Mouse (Mus musculus) midbrain, embryonic 11.5 days (tissue): ENCODE measurements at regions not wholly inside any gene's neighbourhood (a gene's known extent, or its start where the extent isn't known, plus 50 kb on each side); places are given as distances from the start of the nearest gene placed in this dataset.

Experiments
- ATAC-seq: fragments of 200-750 bp; cut with Nextera tagmentation; 2 replicates; pipeline ENCODE4 v1.8.0; 2017; ENCODE audit warnings: moderate TSS enrichment, moderate library complexity; ENCODE audit not compliant: low FRiP score
- DNase-seq: peaks from one replicate; pipeline ENCODE4 v3.0.0; 2015; ENCODE audit warnings: low spot score; ENCODE audit errors: missing footprints
- H3K27ac ChIP-seq: fragments of 300-500 bp; sonication (generic); 2 replicates; pipeline ENCODE4 v1.5.1; 2014; ENCODE audit warnings: low read depth, low read length
- H3K27me3 ChIP-seq: fragments of 300-500 bp; sonication (generic); 2 replicates; pipeline ENCODE4 v1.6.1; 2014; ENCODE audit warnings: mild to moderate bottlenecking, low read length, moderate library complexity, mixed read lengths; ENCODE audit not compliant: control insufficient read depth, insufficient read depth
- H3K36me3 ChIP-seq: fragments of 300-500 bp; sonication (generic); 2 replicates; pipeline ENCODE4 v1.6.1; 2014; ENCODE audit warnings: mild to moderate bottlenecking, low read length, moderate library complexity, mixed read lengths; ENCODE audit not compliant: control insufficient read depth, insufficient read depth
- H3K4me1 ChIP-seq: fragments of 300-500 bp; sonication (generic); 2 replicates; pipeline ENCODE4 v1.6.1; 2014; ENCODE audit warnings: low read length; ENCODE audit not compliant: control insufficient read depth, insufficient read depth
- H3K4me2 ChIP-seq: fragments of 300-500 bp; sonication (generic); 2 replicates; pipeline ENCODE4 v1.6.1; 2014; ENCODE audit warnings: mild to moderate bottlenecking, moderate library complexity
- H3K4me3 ChIP-seq: fragments of 300-500 bp; sonication (generic); 2 replicates; pipeline ENCODE4 v1.5.1; 2014; ENCODE audit warnings: low read depth, low read length
- H3K9ac ChIP-seq: fragments of 300-500 bp; sonication (generic); 2 replicates; pipeline ENCODE4 v1.6.1; 2014; ENCODE audit warnings: low read length
- H3K9me3 ChIP-seq: fragments of 300-500 bp; sonication (generic); 2 replicates; pipeline ENCODE4 v1.6.1; 2016; ENCODE audit warnings: low read length; ENCODE audit not compliant: control insufficient read depth
- WGBS: fragments of 180-500 bp; shearing (Covaris S2); extraction: QIAGEN DNeasy Blood & Tissue Kit; methylation state at CpG from one replicate; pipeline ENCODE4 v1.1.7; 2014; 5-methylcytosine and 5-hydroxymethylcytosine counted together

GRCm38 (mm10) chr1:73308420-73308819 lies 292.7 kb upstream of the Tnp1 start:
- H3K27me3 ChIP-seq: no peaks in the 10 kb centered on the region
- peaks cover 11% of the 10 kb centered on the region for H3K4me1 ChIP-seq
- ATAC-seq (no peak), DNase-seq (no peak)
- WGBS: 94% methylated on average over 4 of the region's 4 CpGs
- H3K36me3 ChIP-seq: no peaks in the 10 kb centered on the region
- no peak overlapping the region for H3K9ac ChIP-seq
- H3K9me3 ChIP-seq: no peaks in the 10 kb centered on the region
- H3K27ac ChIP-seq: no peak overlapping the region
- no peak overlapping the region for H3K4me3 ChIP-seq
- no peak overlapping the region for H3K4me2 ChIP-seq

- 27% methylated on average over 3 of the region's 3 CpGs for WGBS
Observed at GRCm38 (mm10) chr1:73307194-73307593, 291.5 kb upstream of the Tnp1 start.

GRCm38 (mm10) chr1:73299978-73300688 lies 284.4 kb upstream of the Tnp1 start:
- Histone ChIP-seq H3K4me3 (no peak overlapping the region), H3K4me1 (no peaks in the 10 kb centered on the region), H3K27ac (no peak overlapping the region), H3K9ac (no peak overlapping the region), H3K27me3 (no peaks in the 10 kb centered on the region), H3K4me2 (no peak overlapping the region), H3K36me3 (no peaks in the 10 kb centered on the region), H3K9me3 (no peaks in the 10 kb centered on the region)
- DNase-seq (peak; percentile 78), ATAC-seq (no peak)
- WGBS: 65% methylated on average over 4 of the region's 4 CpGs

More at GRCm38 (mm10) chr1:73307194-73307593, 291.5 kb upstream of the Tnp1 start:
- Histone ChIP-seq H3K9ac (no peak overlapping the region), H3K4me2 (no peak overlapping the region), H3K4me3 (no peak overlapping the region), H3K36me3 (no peaks in the 10 kb centered on the region), H3K27ac (no peak overlapping the region), H3K9me3 (no peaks in the 10 kb centered on the region), H3K4me1 (peaks cover under 1% of the 10 kb centered on the region; the same call in 1 of the 2 replicates), H3K27me3 (no peaks in the 10 kb centered on the region)
- no peak for DNase-seq
- no peak for ATAC-seq

- Histone ChIP-seq H3K4me3 (no peak overlapping the region), H3K27me3 (no peaks in the 10 kb centered on the region), H3K4me2 (no peak overlapping the region), H3K36me3 (no peaks in the 10 kb centered on the region), H3K4me1 (no peaks in the 10 kb centered on the region), H3K27ac (no peak overlapping the region), H3K9ac (no peak overlapping the region), H3K9me3 (no peaks in the 10 kb centered on the region)
- ATAC-seq: no peak
- peak; percentile 54 for DNase-seq
- 73% methylated on average over 2 of the region's 2 CpGs for WGBS
Observed at GRCm38 (mm10) chr1:73285342-73285741, 269.6 kb upstream of the Tnp1 start.

GRCm38 (mm10) chr1:73274480-73274879 lies 258.8 kb upstream of the Tnp1 start:
- no peaks in the 10 kb centered on the region for H3K36me3 ChIP-seq
- ATAC-seq: no peak

GRCm38 (mm10) chr1:73270787-73271391 lies 255.2 kb upstream of the Tnp1 start:
- peak overlapping the region; percentile 54; the same call in 1 of the 2 replicates for H3K27ac ChIP-seq
- no peak overlapping the region for H3K4me3 ChIP-seq
- DNase-seq (peak; percentile 94), ATAC-seq (peak; percentile 88)
- H3K9me3 ChIP-seq: no peaks in the 10 kb centered on the region
- no peaks in the 10 kb centered on the region for H3K36me3 ChIP-seq
- no peak overlapping the region for H3K4me2 ChIP-seq
- 36% methylated on average over 6 of the region's 6 CpGs for WGBS
- H3K27me3 ChIP-seq: no peaks in the 10 kb centered on the region
- 0 out of 2 replicates have a peak overlapping the region, but pooled peaks have one; percentile 12 for H3K9ac ChIP-seq
- peaks cover 10% of the 10 kb centered on the region for H3K4me1 ChIP-seq

More at GRCm38 (mm10) chr1:73274480-73274879, 258.8 kb upstream of the Tnp1 start:
- Histone ChIP-seq H3K4me1 (peaks cover 10% of the 10 kb centered on the region), H3K27me3 (no peaks in the 10 kb centered on the region), H3K9ac (no peak overlapping the region), H3K4me3 (no peak overlapping the region), H3K27ac (no peak overlapping the region), H3K9me3 (no peaks in the 10 kb centered on the region), H3K4me2 (no peak overlapping the region)
- 45% methylated on average over 2 of the region's 2 CpGs for WGBS
- DNase-seq: peak; percentile 82

- Histone ChIP-seq H3K27me3 (no peaks in the 10 kb centered on the region), H3K9ac (no peak overlapping the region), H3K4me2 (no peak overlapping the region), H3K27ac (no peak overlapping the region), H3K9me3 (no peaks in the 10 kb centered on the region), H3K36me3 (no peaks in the 10 kb centered on the region), H3K4me3 (no peak overlapping the region), H3K4me1 (peaks cover 10% of the 10 kb centered on the region)
- ATAC-seq: no peak
- peak; percentile 41 for DNase-seq
- 91% methylated on average over 7 of the region's 7 CpGs for whole genome bisulfite sequencing
Observed at GRCm38 (mm10) chr1:73269051-73269755, 253.5 kb upstream of the Tnp1 start.

GRCm38 (mm10) chr1:73265009-73265408 lies 249.3 kb upstream of the Tnp1 start:
- no peaks in the 10 kb centered on the region for H3K9me3 ChIP-seq
- H3K27ac ChIP-seq: no peak overlapping the region
- H3K4me2 ChIP-seq: no peak overlapping the region
- ATAC-seq: no peak
- no peak overlapping the region for H3K4me3 ChIP-seq
- H3K36me3 ChIP-seq: no peaks in the 10 kb centered on the region
- 47% methylated on average over 4 of the region's 4 CpGs for WGBS
- no peak overlapping the region for H3K9ac ChIP-seq
- DNase-seq: peak; percentile 61
- no peaks in the 10 kb centered on the region for H3K27me3 ChIP-seq
- H3K4me1 ChIP-seq: no peaks in the 10 kb centered on the region

- Histone ChIP-seq H3K4me3 (no peak overlapping the region), H3K27ac (no peak overlapping the region), H3K4me2 (no peak overlapping the region), H3K9ac (no peak overlapping the region), H3K9me3 (no peaks in the 10 kb centered on the region), H3K27me3 (no peaks in the 10 kb centered on the region), H3K4me1 (no peaks in the 10 kb centered on the region), H3K36me3 (no peaks in the 10 kb centered on the region)
- no peak for ATAC-seq
- peak; percentile 51 for DNase-seq
- WGBS: 73% methylated on average over 7 of the region's 7 CpGs
Observed at GRCm38 (mm10) chr1:73264245-73264644, 248.5 kb upstream of the Tnp1 start.
